ENCODE assay signal across 24 mouse cellular contexts in genomic region chr5:43110122-43110521, GRCm38 (mm10).
DNase-seq lines count a peak whose midpoint lies in the region; ATAC-seq and TF ChIP-seq lines count a peak whose summit lies in the region.
"Had no signal": no experiment of that assay in that cellular context is flagged by ENCODE, and none has a peak within 500 bp of the region (broad histone marks: within the 10 kb centered on the region; RNA-seq: fewer than 3 reads in every experiment).

No protein-coding gene starts in this region.

- no peaks in the 10 kb centered on the region for H3K9me3 ChIP-seq in lung, postnatal 0 days (ENCODE audit: low read length)
- H3K9me3 ChIP-seq in intestine, embryonic 16.5 days (ENCODE audit: control insufficient read depth, low read length), result no peaks in the 10 kb centered on the region
- no peaks in the 10 kb centered on the region for H3K9me3 ChIP-seq in stomach, postnatal 0 days (ENCODE audit: control insufficient read depth, low read length)
- H3K9me3 ChIP-seq: embryonic facial prominence, embryonic 12.5 days; forebrain, embryonic 13.5 days; G1E; heart, embryonic 13.5 days; hindbrain, embryonic 12.5 days had no signal

- no peaks in the 10 kb centered on the region for H3K27me3 ChIP-seq in lung, postnatal 0 days (replicated peaks; ENCODE audit: insufficient read depth, low read length)
- H3K27me3 ChIP-seq in intestine, embryonic 16.5 days (replicated peaks; ENCODE audit: control insufficient read depth, insufficient read depth, low read length), result no peaks in the 10 kb centered on the region
- no peaks in the 10 kb centered on the region for H3K27me3 ChIP-seq in stomach, postnatal 0 days (ENCODE audit: control insufficient read depth, insufficient read depth, low read length)
- H3K27me3 ChIP-seq: embryonic facial prominence, embryonic 12.5 days; forebrain, embryonic 13.5 days; heart, embryonic 13.5 days; hindbrain, embryonic 12.5 days had no signal

- H3K4me1 ChIP-seq in lung, postnatal 0 days (ENCODE audit: insufficient read depth, low read depth, low read length), result no peaks in the 10 kb centered on the region
- H3K4me1 ChIP-seq in intestine, embryonic 16.5 days (ENCODE audit: control insufficient read depth, insufficient read depth, low read length), result no peaks in the 10 kb centered on the region
- no peaks in the 10 kb centered on the region for H3K4me1 ChIP-seq in stomach, postnatal 0 days (replicated peaks; ENCODE audit: control insufficient read depth, insufficient read depth)
- H3K4me1 ChIP-seq: embryonic facial prominence, embryonic 12.5 days; hindbrain, embryonic 12.5 days had no signal

- WGBS in lung, postnatal 0 days, result 57% methylated on average over 5 of the region's 5 CpGs
- WGBS in intestine, embryonic 16.5 days, result 63% methylated on average over 5 of the region's 5 CpGs
- 56% methylated on average over 5 of the region's 5 CpGs for WGBS in stomach, postnatal 0 days

- no peak overlapping the region for H3K4me3 ChIP-seq in lung, postnatal 0 days (ENCODE audit: low read depth, low read length)
- no peak overlapping the region for H3K4me3 ChIP-seq in intestine, embryonic 16.5 days (ENCODE audit: low read length)
- no peak overlapping the region for H3K4me3 ChIP-seq in stomach, postnatal 0 days (ENCODE audit: low read depth, low read length)
- H3K4me3 ChIP-seq: embryonic facial prominence, embryonic 12.5 days; forebrain, embryonic 13.5 days; gastrocnemius, adult 2 months; heart, embryonic 13.5 days; hindbrain, embryonic 12.5 days had no signal

- no peak overlapping the region for H3K9ac ChIP-seq in lung, postnatal 0 days (replicated peaks; ENCODE audit: low read depth)
- H3K9ac ChIP-seq in intestine, embryonic 16.5 days (ENCODE audit: low read depth, low read length), result no peak overlapping the region
- H3K9ac ChIP-seq in stomach, postnatal 0 days (ENCODE audit: low read length), result no peak overlapping the region
- H3K9ac ChIP-seq: embryonic facial prominence, embryonic 12.5 days; forebrain, embryonic 13.5 days; heart, embryonic 13.5 days; hindbrain, embryonic 12.5 days had no signal

- no peak for TF ChIP-seq CTCF in lung, postnatal 0 days (IDR thresholded peaks at IDR 0.05)
- no peak for TF ChIP-seq CTCF in stomach, postnatal 0 days (IDR thresholded peaks at IDR 0.05; ENCODE audit: low read depth)

- no peak for DNase-seq in lung, postnatal 0 days (ENCODE audit: low spot score)
- no peak for DNase-seq in lung, postnatal 36 days
- DNase-seq in R1 (ENCODE audit: low read depth, low spot score), result peak; percentile 17
- no peak for DNase-seq in stomach, postnatal 0 days (ENCODE audit: low spot score)
- DNase-seq in left cerebral cortex, adult 8-10 months (ENCODE audit: low spot score in 2 of 2), result no peak
- DNase-seq in thymus, adult 18-20 months, result no peak
- DNase-seq: adrenal gland, postnatal 10 days; cerebellum, adult 11 months; cerebellum, adult 8-10 months; cerebellum, postnatal 14 days; embryo, embryonic 11 days; gastrocnemius, adult 2 months; gastrocnemius, postnatal 36 days; heart, adult 11 months; heart, postnatal 36 days had no signal

- H3K36me3 ChIP-seq in lung, postnatal 0 days (ENCODE audit: insufficient read depth, low read length), result no peaks in the 10 kb centered on the region
- H3K36me3 ChIP-seq in intestine, embryonic 16.5 days (ENCODE audit: control insufficient read depth, insufficient read depth, low read length), result no peaks in the 10 kb centered on the region
- H3K36me3 ChIP-seq in stomach, postnatal 0 days (ENCODE audit: control insufficient read depth, insufficient read depth, low read length), result no peaks in the 10 kb centered on the region
- H3K36me3 ChIP-seq: embryonic facial prominence, embryonic 12.5 days; G1E; heart, embryonic 13.5 days; hindbrain, embryonic 12.5 days had no signal

- ATAC-seq in lung, postnatal 0 days, result peak; percentile 52
- peak; percentile 78 for ATAC-seq in intestine, embryonic 16.5 days
- ATAC-seq in stomach, postnatal 0 days (ENCODE audit: low FRiP score, low TSS enrichment), result peak; percentile 72
- ATAC-seq: activated CD4-positive, CD25-positive, alpha-beta regulatory T cell, adult 4 months; forebrain, embryonic 13.5 days; hindbrain, embryonic 16.5 days; inflammation-experienced regulatory T-cells, adult 6 months had no signal

- no peak overlapping the region for H3K4me2 ChIP-seq in lung, postnatal 0 days (replicated peaks; ENCODE audit: low read depth, low read length)
- no peak overlapping the region for H3K4me2 ChIP-seq in intestine, embryonic 16.5 days (ENCODE audit: low read depth, low read length)
- H3K4me2 ChIP-seq in stomach, postnatal 0 days (replicated peaks; ENCODE audit: low read depth), result no peak overlapping the region
- H3K4me2 ChIP-seq: embryonic facial prominence, embryonic 12.5 days; forebrain, embryonic 13.5 days; heart, embryonic 13.5 days; hindbrain, embryonic 12.5 days had no signal

- H3K27ac ChIP-seq in lung, postnatal 0 days (ENCODE audit: low read length), result no peak overlapping the region
- no peak overlapping the region for H3K27ac ChIP-seq in intestine, embryonic 16.5 days (ENCODE audit: low read length)
- H3K27ac ChIP-seq in stomach, postnatal 0 days (replicated peaks), result 0 out of 2 replicates have a peak overlapping the region, but pooled peaks have one; percentile 25
- H3K27ac ChIP-seq: embryonic facial prominence, embryonic 12.5 days; forebrain, embryonic 13.5 days; gastrocnemius, adult 2 months; heart, embryonic 13.5 days; hindbrain, embryonic 12.5 days had no signal

- no peak for TF ChIP-seq EP300 in lung, postnatal 0 days (IDR thresholded peaks at IDR 0.05)
- TF ChIP-seq EP300 in stomach, postnatal 0 days (optimal IDR thresholded peaks at IDR 0.05), result no peak
